Mouse (Mus musculus): ENCODE data around the gene Lrrc28. TPM values are rescaled to one million over a fixed set of nuclear protein-coding genes. Genes with fewer than 3 reads are reported as not detected.

Gene Lrrc28
- polyA plus RNA-seq, 2 experiments: 22.1 to 26.3 TPM

GRCm38 (mm10) chr7:67483698-67484097, 161.4 kb downstream of the Lrrc28 start:
- no peak overlapping the region for H3K9ac ChIP-seq (ENCODE audit: low read depth, low read length, severe bottlenecking)
- no peak overlapping the region for H3K4me3 ChIP-seq (replicated peaks; ENCODE audit: low read length)
- ATAC-seq (ENCODE audit: low FRiP score, low read depth) (no peak), DNase-seq (ENCODE audit: low spot score) (no peak)
- TF ChIP-seq POLR2A (IDR thresholded peaks at IDR 0.05; ENCODE audit: borderline replicate concordance, extremely low read depth, insufficient read depth, insufficient read length): no peak
- no peaks in the 10 kb centered on the region for H3K36me3 ChIP-seq (ENCODE audit: control insufficient read depth, insufficient read depth, low read length)
- H3K4me1 ChIP-seq (ENCODE audit: control insufficient read depth, insufficient read depth, low read length): peaks cover 37% of the 10 kb centered on the region
- H3K27me3 ChIP-seq (ENCODE audit: control insufficient read depth, insufficient read depth, low read length): no peaks in the 10 kb centered on the region
- no peak overlapping the region for H3K4me2 ChIP-seq (replicated peaks; ENCODE audit: low read depth, low read length, severe bottlenecking)
- no peak overlapping the region for H3K27ac ChIP-seq (replicated peaks; ENCODE audit: low read depth, low read length)
- WGBS: 80% methylated on average over 4 of the region's 4 CpGs
- no peaks in the 10 kb centered on the region for H3K9me3 ChIP-seq (ENCODE audit: control insufficient read depth, low read length)

- Histone ChIP-seq H3K4me1 (ENCODE audit: control insufficient read depth, insufficient read depth, low read length) (peaks cover 19% of the 10 kb centered on the region), H3K4me3 (replicated peaks; ENCODE audit: low read length) (no peak overlapping the region)
- no peak for ATAC-seq (ENCODE audit: low FRiP score, low read depth)
These were observed 165.3 kb downstream of the Lrrc28 start for GRCm38 (mm10) chr7:67479576-67480413.

GRCm38 (mm10) chr7:67479168-67479567, 165.9 kb downstream of the Lrrc28 start:
- no peak for DNase-seq (ENCODE audit: low spot score)
- H3K36me3 ChIP-seq (ENCODE audit: control insufficient read depth, insufficient read depth, low read length): no peaks in the 10 kb centered on the region
- no peak overlapping the region for H3K4me2 ChIP-seq (replicated peaks; ENCODE audit: low read depth, low read length, severe bottlenecking)
- no peak overlapping the region for H3K4me3 ChIP-seq (replicated peaks; ENCODE audit: low read length)
- H3K9me3 ChIP-seq (ENCODE audit: control insufficient read depth, low read length): no peaks in the 10 kb centered on the region
- H3K27me3 ChIP-seq (ENCODE audit: control insufficient read depth, insufficient read depth, low read length): no peaks in the 10 kb centered on the region
- ATAC-seq (ENCODE audit: low FRiP score, low read depth): no peak
- no peak overlapping the region for H3K9ac ChIP-seq (ENCODE audit: low read depth, low read length, severe bottlenecking)
- no peak for TF ChIP-seq POLR2A (IDR thresholded peaks at IDR 0.05; ENCODE audit: borderline replicate concordance, extremely low read depth, insufficient read depth, insufficient read length)
- no peak overlapping the region for H3K27ac ChIP-seq (replicated peaks; ENCODE audit: low read depth, low read length)
- WGBS: 62% methylated on average over 5 of the region's 5 CpGs
- H3K4me1 ChIP-seq (ENCODE audit: control insufficient read depth, insufficient read depth, low read length): peaks cover 19% of the 10 kb centered on the region

More at GRCm38 (mm10) chr7:67479576-67480413, 165.3 kb downstream of the Lrrc28 start:
- H3K27ac ChIP-seq (replicated peaks; ENCODE audit: low read depth, low read length): no peak overlapping the region
- WGBS: 85% methylated on average over 17 of the region's 17 CpGs
- H3K9me3 ChIP-seq (ENCODE audit: control insufficient read depth, low read length): no peaks in the 10 kb centered on the region
- H3K27me3 ChIP-seq (ENCODE audit: control insufficient read depth, insufficient read depth, low read length): no peaks in the 10 kb centered on the region
- H3K36me3 ChIP-seq (ENCODE audit: control insufficient read depth, insufficient read depth, low read length): no peaks in the 10 kb centered on the region
- no peak overlapping the region for H3K9ac ChIP-seq (ENCODE audit: low read depth, low read length, severe bottlenecking)
- no peak overlapping the region for H3K4me2 ChIP-seq (replicated peaks; ENCODE audit: low read depth, low read length, severe bottlenecking)
- DNase-seq (ENCODE audit: low spot score): no peak
- TF ChIP-seq POLR2A (IDR thresholded peaks at IDR 0.05; ENCODE audit: borderline replicate concordance, extremely low read depth, insufficient read depth, insufficient read length): no peak

- no peak for DNase-seq (ENCODE audit: low spot score)
- no peak for ATAC-seq (ENCODE audit: low FRiP score, low read depth)
- Histone ChIP-seq H3K4me2 (replicated peaks; ENCODE audit: low read depth, low read length, severe bottlenecking) (no peak overlapping the region), H3K4me3 (replicated peaks; ENCODE audit: low read length) (no peak overlapping the region), H3K27me3 (ENCODE audit: control insufficient read depth, insufficient read depth, low read length) (no peaks in the 10 kb centered on the region), H3K9ac (ENCODE audit: low read depth, low read length, severe bottlenecking) (no peak overlapping the region), H3K36me3 (ENCODE audit: control insufficient read depth, insufficient read depth, low read length) (no peaks in the 10 kb centered on the region), H3K27ac (replicated peaks; ENCODE audit: low read depth, low read length) (no peak overlapping the region), H3K4me1 (ENCODE audit: control insufficient read depth, insufficient read depth, low read length) (peaks cover 19% of the 10 kb centered on the region), H3K9me3 (ENCODE audit: control insufficient read depth, low read length) (no peaks in the 10 kb centered on the region)
- WGBS: 44% methylated on average over 8 of the region's 10 CpGs
- no peak for TF ChIP-seq POLR2A (IDR thresholded peaks at IDR 0.05; ENCODE audit: borderline replicate concordance, extremely low read depth, insufficient read depth, insufficient read length)
These were observed 167.1 kb downstream of the Lrrc28 start for GRCm38 (mm10) chr7:67477996-67478395.

- Histone ChIP-seq H3K27me3 (ENCODE audit: control insufficient read depth, insufficient read depth, low read length) (no peaks in the 10 kb centered on the region), H3K4me2 (replicated peaks; ENCODE audit: low read depth, low read length, severe bottlenecking) (no peak overlapping the region), H3K4me3 (replicated peaks; ENCODE audit: low read length) (no peak overlapping the region), H3K27ac (replicated peaks; ENCODE audit: low read depth, low read length) (peak overlapping the region; percentile 39; the same call in 1 of the 2 replicates), H3K9me3 (ENCODE audit: control insufficient read depth, low read length) (no peaks in the 10 kb centered on the region), H3K36me3 (ENCODE audit: control insufficient read depth, insufficient read depth, low read length) (no peaks in the 10 kb centered on the region), H3K4me1 (ENCODE audit: control insufficient read depth, insufficient read depth, low read length) (peaks cover 14% of the 10 kb centered on the region), H3K9ac (ENCODE audit: low read depth, low read length, severe bottlenecking) (no peak overlapping the region)
- no peak for TF ChIP-seq POLR2A (IDR thresholded peaks at IDR 0.05; ENCODE audit: borderline replicate concordance, extremely low read depth, insufficient read depth, insufficient read length)
- peak; percentile 67 for ATAC-seq (ENCODE audit: low FRiP score, low read depth)
- peak; percentile 72 for DNase-seq (ENCODE audit: low spot score)
- 45% methylated on average over 11 of the region's 11 CpGs for WGBS
These were observed 173.8 kb downstream of the Lrrc28 start for GRCm38 (mm10) chr7:67471295-67471694.

All from limb, embryonic 14.5 days (tissue).